Mouse (Mus musculus) kidney, adult 2 months (tissue): ENCODE measurements around the gene Gramd1c.

Experiments
- CTCF ChIP-seq: fragments of 200-500 bp; conservative IDR thresholded peaks from 2 replicates; pipeline ENCODE4 v1.5.1; 2011; ENCODE audit warnings: low read depth, mild to moderate bottlenecking, control low read depth, low read length, moderate library complexity, mixed read lengths; ENCODE audit not compliant: insufficient read depth, insufficient read length
- POLR2A ChIP-seq: fragments of 200-500 bp; IDR thresholded peaks from one replicate; pipeline ENCODE4 v1.6.1; 2011; ENCODE audit warnings: low read depth, low read length, control low read depth

- TF ChIP-seq POLR2A, result no peak
- no peak for TF ChIP-seq CTCF
Observed at GRCm38 (mm10) chr16:44109002-44109401, 45.9 kb upstream of the Gramd1c start.
